Mouse (Mus musculus) layer of hippocampus, adult 11-12 months (tissue): ENCODE measurements around the gene Ift52.

Source experiments
- DNase-seq: peaks from one replicate; pipeline ENCODE4 v3.0.0; 2022; ENCODE audit warnings: low spot score

The Ift52 gene

GRCm38 (mm10) chr2:163016916-163017743, at the start of gene Ift52:
Gene Ift52 (plus strand): TSS chr2:163017354.
- DNase-seq = peak; percentile 91

DNA sequence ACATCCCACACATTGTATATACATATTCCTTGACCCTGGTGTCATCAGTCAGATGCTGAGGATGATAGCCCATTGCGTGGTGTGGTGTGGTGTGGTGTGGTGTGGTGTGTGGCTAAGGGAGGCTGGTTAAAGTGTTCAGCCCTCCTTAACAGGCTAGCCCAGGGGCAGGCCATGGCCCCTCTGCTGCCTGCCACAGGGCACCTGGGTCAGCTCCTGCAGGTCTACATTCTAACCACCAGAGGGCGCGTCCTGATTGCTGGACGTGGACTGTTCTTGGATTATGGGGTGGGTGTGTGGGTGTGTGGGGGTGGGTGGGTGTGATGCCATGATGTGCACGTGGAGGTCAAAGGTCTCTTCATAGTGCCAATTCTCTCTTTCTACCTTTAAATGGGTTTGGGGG, 48.8 kb upstream of the Ift52 start:
- no peak for DNase-seq

DNA sequence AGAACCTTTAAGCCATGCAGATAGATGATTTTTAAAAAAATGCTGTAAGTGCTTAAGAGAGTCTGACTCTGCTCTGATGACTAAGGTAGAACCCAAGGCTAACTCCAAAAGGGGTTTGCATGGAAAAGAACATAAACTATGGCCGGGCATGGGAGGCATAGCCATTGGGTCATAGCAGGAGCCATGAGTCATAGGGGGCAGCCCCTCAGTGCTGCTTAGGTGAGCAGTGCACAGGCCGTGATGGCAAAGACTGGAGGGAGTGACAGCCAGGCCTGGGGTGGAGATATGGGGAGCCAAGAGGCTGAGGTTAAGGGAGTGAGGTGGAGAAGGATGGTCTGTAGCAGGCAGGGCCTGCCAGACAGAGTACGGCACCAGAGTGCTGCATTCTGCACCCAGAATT, 48.1 kb upstream of the Ift52 start:
- no peak for DNase-seq

DNA sequence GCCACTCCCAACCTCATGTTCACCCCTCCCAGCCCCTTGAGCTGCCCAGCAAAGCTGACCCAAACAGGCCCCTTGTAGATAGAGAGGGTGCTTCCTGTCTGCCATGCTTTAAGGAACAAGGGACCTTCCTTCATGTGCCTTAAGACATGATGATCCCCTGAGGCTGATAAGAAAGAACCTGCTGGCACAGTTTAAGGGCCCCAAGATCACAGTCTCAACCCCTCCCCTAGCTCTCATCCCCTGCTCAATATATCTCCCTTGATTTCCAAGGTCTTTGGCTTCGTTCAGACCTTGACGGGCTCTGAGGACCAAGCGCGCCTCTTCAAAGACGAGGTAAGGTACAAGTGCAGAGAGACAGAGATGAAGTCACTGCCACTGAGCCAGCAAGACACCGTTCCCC, 46.3 kb upstream of the Ift52 start:
- no peak for DNase-seq

DNA sequence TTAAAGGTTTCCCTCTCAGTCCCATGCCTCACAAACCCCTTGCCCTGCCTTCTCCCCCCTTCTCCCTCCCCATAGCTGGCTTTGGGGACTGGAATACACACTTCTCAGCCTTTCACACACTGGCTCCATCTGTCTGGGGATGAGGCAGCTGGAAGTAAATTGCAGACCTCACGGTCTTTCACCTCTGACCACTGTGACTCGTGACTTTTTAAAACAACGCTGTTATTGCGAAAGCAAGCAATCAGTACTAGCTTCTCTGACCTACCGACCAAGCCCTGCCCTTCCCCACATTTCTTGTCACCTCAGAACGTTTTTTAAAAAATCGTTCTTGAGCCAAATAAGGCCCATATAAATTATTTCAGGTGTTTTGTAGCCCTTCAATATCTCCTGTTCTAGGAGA, 44.4 kb upstream of the Ift52 start:
- no peak for DNase-seq

DNA sequence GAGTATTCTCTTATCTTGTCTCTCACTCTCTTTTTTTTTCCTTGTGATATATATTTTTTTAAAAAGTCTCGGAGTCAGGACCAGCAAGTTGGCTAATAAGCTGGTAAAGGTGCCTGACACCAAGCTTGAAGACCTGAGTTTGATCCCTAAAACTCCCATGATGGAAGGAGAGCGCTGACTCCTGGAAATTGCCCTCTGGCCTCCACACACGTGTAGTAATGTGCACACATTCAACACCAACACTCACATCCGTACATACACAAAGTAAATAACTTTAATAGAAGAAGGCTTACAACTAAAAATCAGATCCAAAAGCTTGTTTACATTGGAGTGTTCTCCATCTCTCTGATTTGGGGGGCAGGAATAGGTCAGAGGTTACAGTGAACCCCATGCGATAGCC, 43.9 kb upstream of the Ift52 start:
- no peak for DNase-seq

- DNase-seq = no peak
Observed at GRCm38 (mm10) chr2:162973637-162974036, 43.5 kb upstream of the Ift52 start.

DNA sequence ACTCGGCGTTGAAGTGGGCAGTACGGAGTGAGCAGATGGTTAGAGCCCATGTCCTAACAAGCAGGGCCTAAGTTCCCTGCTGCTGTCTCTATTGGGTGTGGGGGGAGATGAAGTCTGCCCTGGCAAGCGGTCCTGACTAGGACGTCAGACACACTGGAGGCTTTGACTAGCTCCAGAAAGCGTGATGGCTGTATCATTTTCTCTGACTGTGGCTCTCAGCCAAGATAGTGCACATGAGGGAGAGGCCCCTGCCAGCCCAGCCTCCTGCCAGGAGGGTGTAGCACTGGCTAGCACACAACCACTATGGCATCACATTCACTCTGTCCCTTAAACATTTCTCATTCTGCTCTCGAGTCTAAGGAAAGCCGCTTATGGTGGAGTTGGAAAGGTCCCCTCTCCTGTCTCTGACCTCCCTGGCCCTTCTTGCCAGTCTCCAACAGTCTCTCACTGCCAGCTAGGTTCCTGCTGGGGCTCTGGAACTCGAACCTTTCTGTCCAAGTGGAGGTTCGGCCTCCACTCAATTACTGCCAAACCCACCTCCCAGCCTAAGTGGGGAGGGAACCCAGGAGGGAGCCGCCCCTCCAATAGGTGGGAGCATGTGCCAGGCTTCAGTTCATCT, 41.9 kb upstream of the Ift52 start:
- DNase-seq = peak; percentile 66

- DNase-seq = no peak
Observed at GRCm38 (mm10) chr2:162976001-162976400, 41.2 kb upstream of the Ift52 start.

DNA sequence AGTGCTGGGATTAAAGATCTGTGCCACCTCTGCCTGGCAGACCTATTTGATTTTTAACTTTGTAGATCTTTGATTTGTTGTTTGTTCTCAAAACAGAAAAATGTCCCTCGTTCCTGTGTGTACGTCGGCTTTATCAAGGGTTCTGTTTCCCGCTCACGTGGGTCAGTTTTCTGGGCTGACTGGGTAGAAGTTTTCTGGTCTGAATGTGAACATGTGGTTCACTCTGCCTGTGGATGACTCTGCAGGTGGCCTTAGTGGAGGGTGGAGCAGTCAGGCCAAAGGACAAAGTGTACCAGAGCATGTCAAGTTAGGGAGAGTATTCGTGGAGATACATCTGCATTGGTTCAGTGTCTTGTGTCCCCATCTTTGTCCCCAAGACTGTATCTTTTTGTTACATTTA, 32.8 kb upstream of the Ift52 start:
- DNase-seq = no peak

GRCm38 (mm10) chr2:162985923-162986322, 31.2 kb upstream of the Ift52 start:
- DNase-seq = no peak

DNA sequence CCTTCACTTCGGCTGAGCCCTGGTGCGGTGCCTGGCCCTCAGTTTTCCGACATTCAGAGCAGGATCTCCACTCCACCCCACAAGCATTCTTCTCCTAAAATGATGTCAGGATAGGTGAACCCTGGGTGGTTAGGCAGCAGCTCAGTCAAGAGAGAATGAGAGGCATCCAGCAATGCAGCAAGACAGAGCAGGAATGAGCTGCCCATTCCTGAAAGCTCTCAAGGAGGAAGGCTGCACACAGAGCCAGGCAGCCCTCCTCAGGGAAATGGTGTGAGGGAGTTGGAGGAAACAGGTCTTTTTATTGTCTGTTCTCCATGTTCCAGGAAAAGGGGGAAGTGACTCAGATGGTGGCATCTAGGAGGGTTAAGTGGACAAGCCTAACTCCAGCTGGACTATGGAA, 30.4 kb upstream of the Ift52 start:
- DNase-seq = no peak

DNA sequence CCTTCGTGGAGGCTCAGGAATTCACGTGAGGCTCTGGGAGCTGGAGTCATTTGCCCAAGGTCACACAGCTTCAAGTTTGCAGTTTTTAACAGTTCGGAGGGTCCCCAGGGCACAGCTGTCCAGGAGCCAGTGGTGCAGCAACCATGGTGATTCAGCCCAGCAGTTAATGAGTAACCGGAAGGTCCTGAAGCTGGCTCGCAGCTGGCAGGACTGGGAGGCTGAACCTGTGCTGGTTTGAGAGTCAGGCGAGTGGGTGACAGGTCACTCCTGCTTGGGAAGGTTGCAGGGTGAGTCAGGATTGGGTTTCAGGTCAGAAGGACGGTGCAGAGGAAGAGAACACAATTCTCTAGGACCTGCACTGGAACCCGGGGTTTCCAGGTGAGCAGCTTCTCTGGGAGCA, 29.9 kb upstream of the Ift52 start, which contains the start of gene Sgk2:
TSS of gene Sgk2 (plus strand) at position 113 of the 400 bp plus-strand sequence.
- no peak for DNase-seq

- no peak for DNase-seq
Observed at GRCm38 (mm10) chr2:162988235-162988634, 28.9 kb upstream of the Ift52 start.

DNA sequence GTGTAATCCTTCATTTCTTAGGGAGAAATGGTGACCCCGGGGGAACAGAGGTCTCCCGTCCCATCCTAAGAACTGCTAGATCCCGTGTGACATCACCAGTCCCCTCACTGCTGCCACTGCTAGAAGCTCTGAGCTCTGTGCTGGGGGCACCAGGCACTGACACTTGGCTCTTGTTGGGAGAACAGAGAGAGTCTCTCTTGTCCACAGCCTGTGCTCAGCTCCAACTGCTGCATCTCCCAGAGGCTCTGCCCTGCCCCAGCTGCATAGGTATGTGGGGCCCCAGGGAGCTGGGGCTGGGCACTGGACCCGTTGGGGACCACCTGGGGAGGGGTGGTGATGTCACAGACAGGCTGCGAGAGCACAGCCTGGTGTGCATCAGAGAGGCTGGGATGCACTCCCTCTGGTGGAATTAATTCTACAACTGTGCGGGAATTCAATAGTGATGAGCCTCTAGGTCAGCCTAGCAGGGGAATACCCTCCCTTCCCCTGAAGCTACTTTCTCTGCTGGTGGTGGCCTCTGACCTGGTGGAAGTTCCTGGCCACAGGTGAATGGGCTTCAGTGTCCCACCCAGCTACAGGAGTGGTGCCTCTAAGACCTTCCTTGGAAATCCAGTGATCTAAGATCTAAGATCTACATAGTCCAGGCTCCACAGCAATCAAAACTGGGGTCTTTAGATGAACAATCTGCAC, 25.6 kb upstream of the Ift52 start:
- DNase-seq = peak; percentile 40

DNA sequence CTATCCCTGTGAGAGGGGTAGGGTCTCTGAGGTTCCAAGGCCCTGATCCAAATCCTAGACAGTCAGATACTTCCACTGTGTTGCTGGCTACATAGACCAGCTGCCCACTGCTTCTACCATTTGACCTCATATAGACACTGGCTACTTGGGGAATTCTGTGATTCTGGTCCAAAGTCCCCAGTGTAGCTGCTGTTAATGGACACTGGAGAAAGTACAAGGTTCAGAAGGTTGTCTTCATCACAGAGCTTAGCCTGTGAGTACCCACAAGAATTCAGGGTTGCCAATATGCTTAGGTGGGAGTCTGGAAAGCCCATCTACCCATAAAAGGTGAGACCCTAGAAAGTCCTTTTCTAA, 25.1 kb upstream of the Ift52 start:
- no peak for DNase-seq

GRCm38 (mm10) chr2:162993881-162994616, 23.1 kb upstream of the Ift52 start:
- no peak for DNase-seq

- peak; percentile 74 for DNase-seq
Observed at GRCm38 (mm10) chr2:162998528-162999230, 18.5 kb upstream of the Ift52 start.

- no peak for DNase-seq
Observed at GRCm38 (mm10) chr2:162999744-163000143, 17.4 kb upstream of the Ift52 start.

DNA sequence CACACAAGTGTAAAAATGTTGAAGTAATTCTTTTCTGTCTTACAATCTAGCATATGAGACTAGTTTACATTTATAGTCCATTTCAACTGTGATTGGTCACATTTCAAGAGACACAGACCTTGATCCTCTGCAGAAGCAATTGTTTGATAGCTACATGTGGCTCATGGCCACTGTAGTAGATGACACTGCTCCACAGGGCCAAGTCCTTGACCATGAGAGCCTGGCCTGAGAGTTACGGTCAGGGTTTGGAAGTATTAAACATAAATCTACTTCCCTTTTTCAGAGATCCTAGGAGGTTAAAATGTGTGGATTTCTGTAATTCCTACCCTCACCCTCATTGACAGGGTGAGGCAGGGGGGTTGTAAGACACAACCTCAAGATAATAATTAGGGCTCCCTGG, 16.1 kb upstream of the Ift52 start:
- no peak for DNase-seq

DNA sequence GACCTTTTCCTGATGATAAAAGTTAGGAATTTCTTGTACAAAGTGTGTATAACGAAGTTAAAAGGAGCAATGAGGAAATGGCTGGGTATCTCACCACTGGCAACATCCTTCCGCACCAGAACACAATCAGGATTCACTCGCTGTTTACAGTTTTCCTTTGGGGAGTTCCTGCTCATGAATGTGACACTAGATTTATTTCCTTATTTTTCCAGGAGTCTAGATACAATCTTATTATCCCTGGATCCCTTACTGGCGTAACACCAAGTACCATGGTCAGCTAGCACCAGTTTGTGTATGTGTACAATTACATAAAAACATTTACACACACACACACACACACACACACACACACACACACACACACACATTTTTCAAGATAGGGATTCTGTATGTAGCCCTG, 9.9 kb upstream of the Ift52 start:
- no peak for DNase-seq

- DNase-seq = no peak
Observed at GRCm38 (mm10) chr2:163031289-163031688, 14.1 kb downstream of the Ift52 start.
